Mouse (Mus musculus) adrenal gland, postnatal 36 days (tissue): Measurements from ENCODE around the gene Zfp626. TPM values are rescaled to one million over a fixed set of nuclear protein-coding genes. Genes with fewer than 3 reads are reported as not detected.
A peak's percentile ranks its signal among the peaks of the same experiment; 100 is the strongest.
"Not testable (repeated sequence)": the region's sequence is repeated elsewhere in the genome, so short reads cannot be mapped to it uniquely, and the experiment has no call there.

Source experiments
- DNase-seq, 2 experiments: peaks; one replicate each; pipeline ENCODE4 v3.0.0; 2021; ENCODE audit warnings: mixed read lengths in 1 of 2
- long read RNA-seq, 2 experiments: library from polyadenylated mRNA; stranded (forward); transcript quantifications; one replicate each; pipeline ENCODE4 v2.0.0; 2021; ENCODE audit warnings: borderline sequencing depth in 2 of 2
- total RNA-seq, 2 experiments: library from RNA; stranded (reverse); gene quantifications; 2 replicates each; pipeline ENCODE4 v1.2.3; 2021

Zfp626 gene
- total RNA-seq: 1 to 10 TPM; 7.1 to 7.7 TPM
- long read RNA-seq, experiment 1, partial matches to known transcripts: 0 of 1 reads
- long read RNA-seq, experiment 1, other reads (novel, unspliced or antisense): 1 of 1 reads
- long read RNA-seq, experiment 2: 0 reads

- not testable (repeated sequence) for DNase-seq
These were observed at the start of gene Zfp626 for GRCm38 (mm10) chr7:27806896-27807295. TSS of gene Zfp626 (plus strand) at chr7:27807196.

- DNase-seq: no peak
These were observed 41.7 kb upstream of the Zfp626 start for GRCm38 (mm10) chr7:27765176-27765886.

GRCm38 (mm10) chr7:27789306-27789705, 17.7 kb upstream of the Zfp626 start:
- no peak for DNase-seq

GRCm38 (mm10) chr7:27793865-27794264, 13.1 kb upstream of the Zfp626 start:
- not testable (repeated sequence) for DNase-seq

GRCm38 (mm10) chr7:27794566-27794965, 12.4 kb upstream of the Zfp626 start:
- DNase-seq: no peak

GRCm38 (mm10) chr7:27797906-27798811, 8.8 kb upstream of the Zfp626 start:
- DNase-seq: no peak

GRCm38 (mm10) chr7:27801137-27801536, 5.9 kb upstream of the Zfp626 start:
- peak in 1 of 2 experiments; percentile 6 for DNase-seq

- no peak for DNase-seq
These were observed 4.0 kb upstream of the Zfp626 start for GRCm38 (mm10) chr7:27802986-27803385.

GRCm38 (mm10) chr7:27804297-27805030, 2.5 kb upstream of the Zfp626 start:
- DNase-seq: peak; percentile 89 to 91

GRCm38 (mm10) chr7:27807305-27807704, 309 bp downstream of the Zfp626 start:
- not testable (repeated sequence) for DNase-seq

GRCm38 (mm10) chr7:27818526-27819110, 11.6 kb downstream of the Zfp626 start:
- DNase-seq: no peak

GRCm38 (mm10) chr7:27822611-27823010, 15.6 kb downstream of the Zfp626 start:
- DNase-seq: no peak

GRCm38 (mm10) chr7:27834131-27834530, 27.1 kb downstream of the Zfp626 start:
- DNase-seq: no peak

- DNase-seq: peak in 1 of 2 experiments; percentile 1
These were observed 30.9 kb downstream of the Zfp626 start for GRCm38 (mm10) chr7:27837896-27838295.

- DNase-seq: peak; percentile 92 to 93
These were observed 31.6 kb downstream of the Zfp626 start, which contains the start of gene Zfp59 for GRCm38 (mm10) chr7:27838323-27839249. TSS of gene Zfp59 (plus strand) at chr7:27838607.

GRCm38 (mm10) chr7:27839596-27839995, 32.6 kb downstream of the Zfp626 start:
- DNase-seq: no peak

- no peak for DNase-seq
These were observed 33.1 kb downstream of the Zfp626 start for GRCm38 (mm10) chr7:27840104-27840503.

GRCm38 (mm10) chr7:27857227-27857626, 50.2 kb downstream of the Zfp626 start, which contains the start of gene Zfp607a:
TSS of gene Zfp607a (plus strand) at chr7:27857527.
- DNase-seq: no peak

GRCm38 (mm10) chr7:27859301-27860251, 52.6 kb downstream of the Zfp626 start:
- peak; percentile 7 to 12 for DNase-seq
